Mouse (Mus musculus) gastrocnemius, postnatal 14 days (tissue): ENCODE measurements around the gene Lyrm7. TPM values are rescaled to one million over a fixed set of nuclear protein-coding genes. Genes with fewer than 3 reads are reported as not detected.

ENCODE experiments used
- DNase-seq: peaks from one replicate; pipeline ENCODE4 v3.0.0; 2021; ENCODE audit warnings: mixed read lengths
- intact Hi-C: fragments of 180-260 bp; cut with DNase I; formaldehyde crosslinking; loops from one replicate; pipeline ENCODE4 v1.15.1; 2025; ENCODE audit warnings: low total_unique reads
- total RNA-seq, 2 experiments: library from RNA; stranded (reverse); gene quantifications; 2 replicates each; pipeline ENCODE4 v1.2.3; 2021

Lyrm7 gene
- total RNA-seq, 2 experiments from 2014 or later: 17.3 to 20.6 TPM

- peak; percentile 71 for DNase-seq
- intact Hi-C loops: no loop called here
Measured at GRCm38 (mm10) chr11:54884937-54885336, 24.2 kb upstream of the Lyrm7 start.

GRCm38 (mm10) chr11:54884197-54884828 is 23.6 kb upstream of the Lyrm7 start:
- no peak for DNase-seq
- intact Hi-C loops: no loop called here

DNA sequence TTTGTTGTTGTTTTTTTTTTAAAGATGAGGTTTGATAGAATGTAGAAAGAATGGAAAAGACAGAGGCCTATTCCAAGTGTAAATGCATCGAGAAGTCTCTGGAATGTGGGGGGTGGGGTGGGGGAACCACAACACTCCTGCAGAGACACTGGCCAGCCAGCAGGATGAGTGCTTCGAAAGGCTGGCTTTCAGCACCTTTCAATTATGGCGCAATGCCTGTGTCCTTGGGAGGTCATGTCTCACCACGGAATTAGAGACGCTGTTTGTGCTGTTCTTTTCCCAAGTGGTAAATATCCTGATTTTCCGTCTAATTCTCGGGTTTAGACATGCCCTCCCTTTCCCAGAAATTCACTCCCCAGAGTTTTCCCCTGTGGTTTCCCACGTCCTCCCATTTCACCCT is 22.0 kb upstream of the Lyrm7 start:
- DNase-seq: peak; percentile 62
- intact Hi-C loops: no loop called here

- no peak for DNase-seq
- intact Hi-C loops: no loop called here
Measured at GRCm38 (mm10) chr11:54881051-54881474, 20.3 kb upstream of the Lyrm7 start.

DNA sequence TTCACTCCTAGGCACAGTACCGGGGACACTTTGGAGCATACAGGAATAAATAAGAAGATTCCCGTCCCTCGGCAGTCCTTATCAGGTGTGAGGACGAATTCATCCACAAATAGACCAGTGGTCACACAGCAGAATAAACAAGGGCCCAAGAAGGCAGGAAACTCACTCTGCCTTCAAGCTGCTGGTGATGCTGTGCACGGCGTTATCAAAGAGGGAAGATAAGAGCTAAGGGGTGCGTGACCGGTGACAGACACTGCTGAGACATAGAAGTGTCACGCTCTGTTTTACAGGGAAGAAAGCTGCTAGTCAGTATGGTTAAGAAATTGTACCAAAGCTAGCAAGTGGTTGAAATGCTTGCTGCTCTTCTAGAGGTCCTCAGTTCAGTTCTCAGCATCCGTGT is 19.2 kb upstream of the Lyrm7 start:
- intact Hi-C loops: loop anchor here (2.0 to 5.0 kb wide), 2 partner anchors 47 to 107 kb away; no protein-coding TSS in a partner anchor
- DNase-seq: no peak

DNA sequence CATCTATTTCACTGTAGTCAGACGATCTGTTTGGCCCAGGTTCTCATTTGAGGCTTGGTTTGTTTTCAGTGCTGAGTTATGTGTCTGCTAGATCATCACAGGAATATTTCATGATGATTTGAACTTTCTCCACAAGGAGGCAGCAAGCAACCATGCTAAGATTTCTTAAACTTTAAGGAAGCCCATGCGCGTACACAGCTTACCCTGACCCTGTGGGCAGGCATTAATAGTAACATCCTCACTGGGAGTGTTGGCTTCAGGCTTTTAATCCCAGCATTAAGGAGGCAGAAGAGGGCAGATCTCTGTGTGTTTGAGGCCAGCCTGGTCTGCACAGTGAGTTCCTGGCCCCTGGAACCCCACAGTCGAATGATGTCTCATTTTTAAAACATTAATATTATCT is 18.7 kb upstream of the Lyrm7 start:
- intact Hi-C loops: loop anchor here (2.0 to 5.0 kb wide), 2 partner anchors 47 to 108 kb away; no protein-coding TSS in a partner anchor
- peak; percentile 38 for DNase-seq

- intact Hi-C loops: loop anchor here (2.0 to 5.0 kb wide), 2 partner anchors 48 to 108 kb away; no protein-coding TSS in a partner anchor
- no peak for DNase-seq
Measured at GRCm38 (mm10) chr11:54878893-54879292, 18.2 kb upstream of the Lyrm7 start.

DNA sequence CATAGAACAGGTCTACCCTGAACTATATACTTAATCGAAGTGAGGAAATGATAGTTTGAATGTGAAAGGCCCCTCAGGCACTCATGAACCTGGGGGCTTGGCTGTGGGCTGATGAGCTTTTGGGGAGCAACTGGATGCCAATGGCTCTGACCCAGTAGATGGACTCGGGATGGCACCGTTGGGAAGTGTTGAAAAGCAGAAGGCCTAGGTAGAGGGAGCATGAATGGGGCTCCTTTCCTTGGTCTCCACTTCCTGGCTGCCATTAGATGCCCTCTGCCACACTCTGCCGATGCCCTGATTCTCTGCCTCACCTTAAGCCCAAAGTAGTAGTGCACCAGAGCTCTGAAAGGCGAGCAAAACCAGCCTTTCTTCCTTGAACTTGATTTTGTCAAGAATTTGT is 15.3 kb upstream of the Lyrm7 start:
- intact Hi-C loops: loop anchor here (5.0 kb wide), 1 partner anchor 111 kb away; no protein-coding TSS in a partner anchor
- DNase-seq: no peak

- peak; percentile 32 for DNase-seq
- intact Hi-C loops: no loop called here
Measured at GRCm38 (mm10) chr11:54871831-54872537, 11.3 kb upstream of the Lyrm7 start.

DNA sequence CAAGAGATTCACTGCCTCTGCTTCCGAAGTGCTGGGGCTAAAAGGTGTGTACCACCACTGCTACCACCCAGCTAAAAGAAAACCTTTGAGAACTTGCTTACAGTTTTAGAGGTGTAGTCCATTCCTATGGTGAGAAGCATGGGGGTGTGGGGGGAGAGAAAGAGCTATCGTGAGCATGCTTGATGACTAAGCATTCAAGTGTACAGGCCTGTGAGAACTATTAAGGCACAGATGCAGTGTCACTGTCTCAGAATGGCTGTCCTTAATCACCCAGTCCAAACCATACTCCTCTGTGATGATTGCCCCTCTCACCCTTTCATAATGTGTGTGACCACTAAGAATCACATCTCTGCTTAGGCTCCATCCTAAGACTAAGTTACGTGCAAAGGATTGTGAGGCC is 8.6 kb upstream of the Lyrm7 start:
- intact Hi-C loops: no loop called here
- DNase-seq: no peak

GRCm38 (mm10) chr11:54868445-54868844 is 7.7 kb upstream of the Lyrm7 start:
- intact Hi-C loops: no loop called here
- DNase-seq: no peak

DNA sequence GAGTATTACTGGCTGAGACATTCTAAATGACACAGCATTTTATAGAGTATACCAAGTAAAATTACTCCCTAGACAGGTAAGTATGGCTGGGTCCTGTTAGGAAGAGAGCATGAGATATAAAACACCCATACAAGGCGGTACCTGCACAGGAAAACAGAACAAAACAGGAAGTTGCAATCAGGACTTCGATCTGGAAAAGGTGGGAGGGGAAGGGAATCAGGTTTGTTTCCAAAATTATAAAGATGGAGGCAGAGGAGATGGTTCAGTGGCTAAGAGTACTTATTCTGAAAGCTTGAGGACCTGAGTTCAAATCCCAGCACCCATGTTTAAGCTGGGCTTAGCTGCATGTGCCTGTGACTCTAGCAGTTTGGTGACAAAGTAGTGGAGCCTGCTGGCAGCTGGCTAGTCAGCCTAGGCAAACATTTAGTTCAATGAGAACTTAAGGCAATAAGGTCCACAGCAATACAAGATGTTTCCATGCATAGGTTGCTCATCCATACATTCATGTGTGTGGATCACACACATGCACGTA is 7.3 kb upstream of the Lyrm7 start:
- intact Hi-C loops: no loop called here

DNA sequence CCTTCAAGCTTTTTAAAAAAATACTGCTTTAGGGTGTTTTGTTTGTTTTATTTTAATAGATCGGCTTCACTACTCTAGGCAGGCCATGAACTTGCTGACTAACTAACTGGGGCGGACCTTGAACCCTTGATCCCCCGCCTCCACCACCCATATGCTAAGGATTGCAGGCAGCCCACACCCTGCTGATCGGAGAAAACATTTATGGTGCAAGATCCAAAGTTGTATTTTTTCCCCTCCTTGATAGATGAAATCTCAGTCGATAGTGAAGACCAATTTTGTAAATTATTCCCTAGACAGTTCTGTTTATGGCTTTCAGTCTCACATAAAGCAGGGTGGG is 6.3 kb upstream of the Lyrm7 start:
- DNase-seq: no peak
- intact Hi-C loops: no loop called here

More for the DNA sequence above, 7.3 kb upstream of the Lyrm7 start:
- DNase-seq: no peak

DNA sequence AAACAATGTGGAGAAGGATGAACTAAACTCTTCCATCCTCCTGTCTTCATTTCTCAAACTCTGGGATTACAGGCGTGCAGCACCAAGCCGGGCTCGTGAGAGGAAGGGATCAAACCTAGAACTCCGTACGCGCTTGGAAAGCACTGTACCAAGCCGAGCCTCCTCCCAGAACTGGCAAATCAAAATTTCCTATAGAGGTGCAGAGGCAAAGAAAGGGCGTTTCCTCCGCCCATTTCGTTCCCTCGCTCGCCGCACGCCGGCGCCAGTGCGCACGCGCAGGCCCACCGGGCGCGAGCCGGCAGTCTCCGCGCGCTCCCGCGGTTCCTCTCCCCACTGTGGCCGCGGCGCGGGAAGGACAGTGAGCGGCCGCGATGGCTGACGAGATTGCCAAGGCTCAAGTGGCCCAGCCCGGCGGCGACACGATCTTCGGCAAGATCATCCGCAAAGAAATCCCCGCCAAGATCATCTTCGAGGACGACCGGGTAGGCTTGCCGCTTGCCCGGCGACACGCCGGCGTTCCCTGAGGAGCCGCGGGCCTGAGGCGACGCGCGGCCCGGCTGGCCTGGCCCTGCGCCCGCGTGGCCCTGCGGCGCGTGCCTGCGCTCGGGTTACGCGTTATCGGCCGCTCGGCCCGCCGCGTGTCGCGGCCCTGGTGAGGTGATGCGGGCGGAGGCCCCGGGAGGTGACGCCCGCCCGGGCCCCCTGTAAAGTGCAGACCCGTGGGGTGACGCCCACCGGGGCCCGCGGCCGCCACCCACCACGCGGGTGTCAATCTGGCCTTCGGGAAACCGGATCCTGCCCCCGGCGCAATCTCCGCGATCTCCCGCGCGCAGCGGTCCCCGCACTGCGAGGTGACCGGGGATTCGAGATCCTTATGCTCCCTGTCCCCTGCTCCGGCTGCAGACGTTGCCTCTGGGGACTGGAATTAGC is 5.7 kb upstream of the Lyrm7 start, which contains the start of gene Hint1:
Gene Hint1, plus strand, starts transcription at position 265 of the 930 bp plus-strand sequence.
- intact Hi-C loops: no loop called here
- DNase-seq: peak; percentile 91

- intact Hi-C loops: no loop called here
- no peak for DNase-seq
Measured at GRCm38 (mm10) chr11:54865330-54866085, 4.8 kb upstream of the Lyrm7 start.

DNA sequence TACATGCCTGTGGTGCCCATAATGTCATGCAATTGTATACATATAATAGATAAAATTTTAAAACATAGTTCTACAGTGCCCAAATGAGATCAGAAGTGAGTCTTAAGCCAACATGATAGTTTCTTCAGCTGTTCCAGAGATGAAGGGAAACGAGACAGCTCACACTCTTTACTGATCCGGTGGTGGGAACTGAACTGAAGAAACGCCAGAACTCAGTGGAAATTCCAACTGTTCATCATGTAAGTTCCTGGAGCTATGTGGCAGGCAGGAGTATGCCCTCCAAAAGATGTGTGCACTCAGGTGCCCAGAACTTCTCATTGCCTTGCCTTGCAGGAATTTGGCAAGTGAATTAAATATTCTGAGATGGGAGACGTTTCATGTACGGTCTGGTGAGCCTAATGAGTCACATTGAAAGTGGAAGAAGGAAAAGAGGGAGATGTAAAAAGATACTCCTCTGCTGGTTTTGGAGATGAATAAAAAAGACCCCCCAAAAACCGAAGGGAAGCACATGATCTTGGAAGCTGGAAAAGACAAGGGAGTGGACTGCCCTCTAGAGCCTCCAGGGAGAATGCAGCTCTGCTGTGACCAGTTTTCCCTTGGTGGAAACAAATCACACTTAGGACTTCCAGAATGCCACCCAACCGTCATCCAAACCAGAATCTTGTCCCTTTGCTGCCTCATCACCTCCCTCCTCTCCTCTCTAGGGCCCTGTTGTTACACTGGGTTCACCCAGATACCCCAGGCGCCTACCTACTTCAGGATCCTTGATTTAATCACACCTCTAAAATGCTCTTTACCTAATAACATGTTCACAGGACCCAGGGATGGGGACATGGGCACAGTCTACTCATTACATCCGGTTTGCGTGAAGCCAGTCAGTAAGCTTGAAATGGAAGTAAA is 2.2 kb upstream of the Lyrm7 start:
- intact Hi-C loops: loop anchor here (5.0 kb wide), 1 partner anchor 161 kb away; no protein-coding TSS in a partner anchor
- DNase-seq: peak; percentile 35

GRCm38 (mm10) chr11:54861471-54862420 is 1.0 kb upstream of the Lyrm7 start:
- intact Hi-C loops: loop anchor here (5.0 kb wide), 1 partner anchor 159 kb away; no protein-coding TSS in a partner anchor
- DNase-seq: no peak
